Mouse (Mus musculus): Measurements from ENCODE around the gene Rspo3. TPM values are rescaled to one million over a fixed set of nuclear protein-coding genes. Genes with fewer than 3 reads are reported as not detected.

Gene Rspo3
- polyA plus RNA-seq (2012; rRNA removed), result 2.0 and 2.3 TPM in 2 replicates

GRCm38 (mm10) chr10:29535546-29536260, at the start of gene Rspo3:
Gene Rspo3, minus strand, starts transcription at chr10:29535867.

Other genes starting within 250 kb of the Rspo3 start
- gene Echdc1, start 222.7 kb downstream of the Rspo3 start, polyA plus RNA-seq (2012; rRNA removed), result 1.4 and 1.6 TPM in 2 replicates
- 8.5 and 12.5 TPM in 2 replicates for gene Rnf146, start 173.4 kb downstream of the Rspo3 start, polyA plus RNA-seq (2012; rRNA removed)